Mouse (Mus musculus) cerebellum, adult 8-10 months (tissue): Measurements from ENCODE around the gene Rhof.
"Not testable (repeated sequence)": the region's sequence is repeated elsewhere in the genome, so short reads cannot be mapped to it uniquely, and the experiment has no call there.

Experiments
- DNase-seq: peaks from one replicate; pipeline ENCODE4 v3.0.0; 2022

Gene Rhof

DNA sequence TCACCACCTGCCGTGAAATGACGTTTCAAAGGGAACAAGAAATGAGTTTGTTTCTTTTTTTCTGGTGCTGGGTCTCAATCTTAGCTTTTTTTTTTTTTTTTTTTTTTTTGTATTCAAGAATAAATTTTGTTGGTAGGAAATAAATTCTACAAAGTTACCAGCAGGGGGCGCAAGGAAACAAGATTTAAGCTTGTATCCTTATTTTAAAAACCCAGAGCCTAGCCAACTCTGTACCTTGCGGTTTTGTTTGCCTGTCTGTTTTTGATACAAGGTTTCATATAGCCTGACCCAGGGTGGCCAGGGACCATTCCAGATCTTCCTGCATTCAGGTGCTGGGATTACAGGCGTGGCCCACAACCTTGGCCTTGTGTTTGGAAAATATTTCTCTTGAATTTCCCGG, 68.3 kb downstream of the Rhof start:
- DNase-seq: peak; percentile 82

DNA sequence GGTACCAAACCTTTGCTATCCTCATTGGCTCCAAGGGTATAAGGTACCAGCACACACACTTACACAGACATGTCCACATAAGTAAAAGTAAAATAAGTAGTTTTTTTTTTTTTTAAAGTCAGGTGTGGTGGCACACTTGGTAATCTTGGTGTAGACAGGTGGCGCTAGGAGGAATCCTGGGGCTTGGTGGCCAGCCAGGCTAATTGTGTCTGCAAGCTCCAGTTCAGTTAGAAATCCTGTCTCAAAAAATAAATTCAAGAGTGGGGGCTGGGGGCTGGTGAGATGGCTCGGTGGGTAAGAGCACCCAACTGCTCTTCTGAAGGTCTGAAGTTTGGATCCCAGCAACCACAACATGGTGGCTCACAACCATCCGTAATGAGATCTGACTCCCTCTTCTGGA, 69.4 kb downstream of the Rhof start:
- no peak for DNase-seq

DNA sequence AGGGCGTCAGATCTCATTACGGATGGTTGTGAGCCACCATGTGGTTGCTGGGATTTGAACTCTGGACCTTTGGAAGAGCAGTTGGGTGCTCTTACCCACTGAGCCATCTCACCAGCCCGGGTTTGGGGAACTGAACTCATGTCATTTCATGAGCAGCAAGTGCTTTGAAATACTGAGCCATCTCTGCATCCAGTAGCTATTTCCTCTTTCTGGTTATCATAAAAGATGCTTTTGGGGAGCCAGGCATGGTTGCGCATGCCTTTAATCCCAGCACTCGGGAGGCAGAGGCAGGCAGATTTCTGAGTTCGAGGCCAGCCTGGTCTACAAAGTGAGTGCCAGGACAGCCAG, 71.1 kb downstream of the Rhof start:
- not testable (repeated sequence) for DNase-seq

DNA sequence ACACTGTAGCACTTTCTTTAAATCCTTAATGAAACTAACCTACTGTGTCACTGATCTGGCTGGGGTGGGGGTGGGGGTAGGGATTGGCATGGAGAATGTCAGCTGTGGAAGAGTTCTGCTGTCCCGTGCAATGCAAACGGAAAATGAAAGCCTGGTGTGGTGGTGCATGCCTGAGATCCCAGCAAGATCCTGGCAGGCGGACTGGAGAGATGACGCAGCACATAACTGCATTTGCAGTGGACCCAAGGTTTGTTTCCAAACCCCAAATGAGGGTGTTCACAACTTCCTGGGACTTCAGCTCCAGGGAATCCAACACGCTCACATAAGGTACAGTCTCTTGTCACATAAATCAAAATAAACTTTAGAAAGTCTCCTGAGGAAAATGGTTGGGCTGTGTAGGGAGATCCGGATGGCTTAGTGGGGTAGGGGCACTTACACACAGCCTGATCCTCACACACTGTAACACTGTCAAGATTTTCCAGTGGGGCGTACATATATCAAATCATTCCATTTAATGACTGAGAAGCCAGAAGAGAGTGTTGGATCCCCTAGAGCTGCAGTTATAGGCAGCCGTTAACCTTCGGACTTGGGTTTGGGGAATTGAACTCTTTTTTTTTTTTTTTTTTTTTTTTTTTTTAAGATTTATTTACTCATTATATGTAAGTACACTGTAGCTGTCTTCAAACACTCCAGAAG, 71.6 kb downstream of the Rhof start:
- no peak for DNase-seq

DNA sequence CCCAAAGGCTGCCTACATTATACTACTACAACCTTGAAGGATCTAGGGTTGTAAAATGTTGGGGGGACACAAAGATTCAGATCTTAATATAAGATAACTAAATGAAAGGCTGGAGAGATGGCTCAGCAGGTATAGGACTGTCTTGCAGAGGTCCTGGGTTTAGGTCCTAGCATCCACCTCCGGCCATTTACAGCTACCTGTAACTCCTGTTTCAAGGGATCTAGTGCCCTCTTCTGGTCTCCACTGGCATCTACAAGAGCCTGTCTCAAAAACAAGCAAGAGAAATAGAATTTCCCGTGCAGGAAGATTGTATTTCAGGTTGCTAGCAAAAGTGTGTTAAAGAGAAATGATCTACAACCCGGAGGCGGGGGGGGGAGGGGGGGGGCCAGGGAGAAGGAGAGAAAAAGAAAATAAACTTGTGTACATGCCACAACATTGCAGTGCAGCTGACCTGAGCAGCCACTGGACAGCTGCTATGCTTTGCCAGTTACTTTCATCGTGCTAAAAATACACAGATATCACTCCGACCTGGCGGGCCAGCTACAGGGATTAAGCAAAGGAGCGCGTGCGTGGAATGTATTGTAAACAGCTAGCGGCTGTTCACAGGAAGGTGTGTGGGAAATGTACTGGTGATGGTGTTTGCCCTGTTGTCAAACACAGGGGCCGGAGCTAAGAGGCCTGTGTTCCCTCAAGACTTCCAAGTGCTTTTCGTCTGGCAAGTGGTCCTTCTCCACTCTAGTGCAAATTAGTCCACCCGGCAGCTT, 72.6 kb downstream of the Rhof start:
- peak; percentile 43 for DNase-seq

DNA sequence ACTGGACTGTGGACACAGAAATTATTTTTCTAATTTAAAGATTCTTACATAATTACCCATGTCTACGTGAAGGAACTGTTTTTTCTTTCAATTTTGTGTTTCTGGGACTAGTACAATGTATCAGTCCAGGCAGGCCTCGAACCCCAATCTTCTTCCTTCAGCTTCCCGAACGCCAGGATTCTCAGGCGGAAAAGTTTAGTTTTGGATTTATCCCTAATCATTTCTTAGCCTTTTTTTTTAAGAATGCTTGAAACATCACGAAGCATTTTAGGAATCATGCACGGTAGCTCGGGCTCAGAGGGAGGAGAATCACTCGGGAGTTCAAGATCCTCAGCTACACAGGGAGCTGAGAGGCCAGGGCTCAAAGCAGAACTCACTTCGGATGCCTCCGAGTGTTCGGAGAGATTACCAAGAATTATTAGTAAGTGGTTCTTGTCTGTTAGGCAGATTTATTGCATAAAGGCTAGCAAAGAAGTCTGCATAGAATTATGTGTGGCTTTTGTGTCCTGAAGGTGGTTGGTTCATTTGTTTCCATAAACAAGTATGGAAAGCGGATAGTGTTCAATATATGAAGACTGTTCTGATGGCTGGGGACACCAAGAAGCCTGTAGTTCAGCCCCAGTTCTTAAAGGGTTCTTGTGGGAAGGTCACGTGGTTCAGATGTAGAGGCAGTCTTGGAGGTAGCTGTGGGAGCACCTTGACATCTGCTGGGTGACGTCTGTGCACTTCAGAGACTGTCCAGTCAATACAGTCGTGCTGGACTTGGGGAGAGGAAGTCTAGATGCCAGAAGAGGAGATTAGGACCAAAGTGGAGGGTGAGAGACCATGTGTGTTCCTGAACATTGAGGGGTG, 74.0 kb downstream of the Rhof start:
- peak; percentile 40 for DNase-seq

DNA sequence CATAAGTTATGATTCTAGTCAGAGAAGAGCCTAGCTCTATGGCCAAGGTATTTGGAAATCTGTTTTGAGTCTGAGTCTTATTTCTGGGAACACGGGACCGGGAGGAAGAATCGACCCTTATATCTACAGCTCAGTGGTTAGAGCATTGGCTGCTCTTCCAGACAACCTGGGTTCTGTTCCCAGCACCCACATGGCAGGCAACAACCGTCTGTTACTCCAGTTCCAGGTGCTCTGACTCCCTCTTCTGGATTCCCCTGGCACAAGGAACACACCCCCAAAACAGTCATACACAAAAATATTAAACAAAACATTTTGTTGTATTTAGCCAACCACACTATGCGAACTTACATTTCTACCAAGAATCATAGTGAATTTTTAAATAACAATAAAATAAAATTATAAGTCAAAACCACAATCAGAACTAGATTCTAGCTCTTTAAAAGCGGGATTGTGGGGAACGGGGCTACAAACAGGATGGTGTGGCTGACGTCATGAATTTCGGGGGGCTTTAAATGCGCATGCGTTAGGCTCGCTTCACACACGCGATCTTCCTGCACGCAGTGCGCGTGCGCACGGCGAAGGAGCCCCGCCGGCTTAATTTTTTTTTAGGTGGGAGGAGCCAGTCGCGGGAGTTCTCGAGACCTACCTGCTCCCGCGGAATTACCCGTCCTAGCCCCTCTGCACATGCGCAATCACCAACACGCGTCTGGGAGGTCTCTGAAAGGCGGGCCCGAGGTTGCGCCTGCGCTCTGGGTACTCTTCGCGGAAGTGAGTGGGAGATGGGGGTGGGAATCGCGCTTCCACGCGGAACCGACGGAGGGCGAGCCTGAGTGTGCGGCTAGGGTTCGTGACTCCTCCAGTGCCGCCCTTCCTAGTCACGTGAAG, 74.9 kb downstream of the Rhof start:
- DNase-seq: peak; percentile 99
